Comparison of ENCODE assay signal across 11 mouse cellular contexts in the genomic region with DNA sequence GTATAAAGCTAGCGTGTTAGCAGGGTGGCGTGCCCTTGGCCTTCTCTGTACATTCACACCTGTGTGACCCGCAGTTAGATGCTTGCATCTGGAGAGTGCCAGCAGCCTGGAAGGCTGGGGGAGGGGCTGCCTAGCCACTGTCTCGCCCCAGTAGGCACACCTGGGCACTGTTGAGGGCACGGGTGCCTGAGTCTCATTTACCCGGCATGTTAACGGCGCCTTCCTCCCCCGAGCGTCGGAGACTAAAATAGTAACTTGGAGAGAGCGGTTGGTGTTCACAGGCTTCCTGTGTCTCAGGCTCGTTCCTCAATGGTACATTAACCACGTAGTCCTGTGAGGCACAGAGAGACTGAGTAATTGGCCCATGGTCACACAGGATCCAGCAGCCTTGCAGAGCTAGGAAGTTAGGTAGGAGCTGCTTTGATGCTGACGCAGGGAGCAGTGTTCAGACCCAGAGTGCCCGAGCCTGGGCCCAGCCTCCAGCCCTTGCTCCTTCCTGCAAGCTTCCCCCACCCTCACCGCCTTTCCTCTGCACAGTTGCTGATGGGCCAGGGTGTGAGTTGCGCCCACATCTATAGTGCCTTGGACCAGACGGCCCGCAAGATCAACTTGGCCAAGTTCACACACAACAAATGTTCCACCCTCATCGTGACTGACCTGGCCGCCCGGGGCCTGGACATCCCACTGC. TPM values are rescaled to one million over a fixed set of nuclear protein-coding genes. Genes with fewer than 3 reads are reported as not detected.
DNase-seq lines count a peak whose midpoint lies in the region; ATAC-seq and TF ChIP-seq lines count a peak whose summit lies in the region.
"Had no signal": no experiment of that assay in that cellular context is flagged by ENCODE, and none has a peak within 500 bp of the region (broad histone marks: within the 10 kb centered on the region; RNA-seq: fewer than 3 reads in every experiment).

No protein-coding gene starts in this region.

- H3K36me3 ChIP-seq in heart, embryonic 16.5 days (ENCODE audit: control insufficient read depth, insufficient read depth): peaks cover 56% of the 10 kb centered on the region
- H3K36me3 ChIP-seq in E14TG2a.4 (ENCODE audit: insufficient read depth, low read length): peaks cover 100% of the 10 kb centered on the region
- H3K36me3 ChIP-seq in kidney, embryonic 15.5 days: peaks cover 100% of the 10 kb centered on the region

- WGBS in heart, embryonic 16.5 days: 80% methylated on average over 23 of the region's 23 CpGs
- 76% methylated on average over 23 of the region's 23 CpGs for WGBS in kidney, embryonic 15.5 days

- no peaks in the 10 kb centered on the region for H3K27me3 ChIP-seq in heart, embryonic 16.5 days (ENCODE audit: control insufficient read depth, insufficient read depth, low read length)
- H3K27me3 ChIP-seq in E14TG2a.4 (ENCODE audit: insufficient read depth, low read length): no peaks in the 10 kb centered on the region
- H3K27me3 ChIP-seq in kidney, embryonic 15.5 days: no peaks in the 10 kb centered on the region
- H3K27me3 ChIP-seq: heart, embryonic 13.5 days had no signal

- H3K4me2 ChIP-seq in heart, embryonic 16.5 days (ENCODE audit: low read depth, low read length): no peak overlapping the region
- no peak overlapping the region for H3K4me2 ChIP-seq in kidney, embryonic 15.5 days
- H3K4me2 ChIP-seq: heart, embryonic 13.5 days had no signal

- TF ChIP-seq CTCF in E14TG2a.4 (conservative IDR thresholded peaks at IDR 0.05; ENCODE audit: low read length): no peak

- no peak overlapping the region for H3K27ac ChIP-seq in heart, embryonic 16.5 days (ENCODE audit: low read length)
- H3K27ac ChIP-seq in kidney, embryonic 15.5 days: peak overlapping the region; percentile 39; the same call in 1 of the 2 replicates
- H3K27ac ChIP-seq: heart, embryonic 13.5 days; liver, embryonic 14.5 days had no signal

- peak; percentile 49 for ATAC-seq in heart, embryonic 16.5 days (replicated peaks; ENCODE audit: extremely low read depth, insufficient read depth, low FRiP score)
- peak; percentile 17; the same call in 1 of the 2 replicates for ATAC-seq in kidney, embryonic 15.5 days (replicated peaks; ENCODE audit: low FRiP score)
- ATAC-seq in erythroid progenitor cell, adult 5-6 weeks (replicated peaks; ENCODE audit: low FRiP score, poor library complexity, severe bottlenecking): no peak

- DNase-seq in heart, adult 9 months (ENCODE audit: low spot score in 2 of 2): no peak
- DNase-seq in spleen, postnatal 4 days (ENCODE audit: low spot score in 2 of 2): peak; percentile 60 to 74
- DNase-seq in retina, postnatal 1 day: no peak
- DNase-seq in left cerebral cortex, adult 9 months (ENCODE audit: low spot score in 2 of 2): no peak

- no peaks in the 10 kb centered on the region for H3K9me3 ChIP-seq in heart, embryonic 16.5 days (replicated peaks; ENCODE audit: control insufficient read depth, low read length)
- no peaks in the 10 kb centered on the region for H3K9me3 ChIP-seq in E14TG2a.4 (ENCODE audit: low read length)
- H3K9me3 ChIP-seq in kidney, embryonic 15.5 days (replicated peaks): no peaks in the 10 kb centered on the region
- H3K9me3 ChIP-seq: heart, embryonic 13.5 days had no signal

- peaks cover 6% of the 10 kb centered on the region for H3K4me1 ChIP-seq in heart, embryonic 16.5 days (ENCODE audit: control insufficient read depth, insufficient read depth, low read length)
- peaks cover 95% of the 10 kb centered on the region for H3K4me1 ChIP-seq in E14TG2a.4 (replicated peaks; ENCODE audit: low read depth, low read length)
- H3K4me1 ChIP-seq in kidney, embryonic 15.5 days: peaks cover 13% of the 10 kb centered on the region

- no peak overlapping the region for H3K9ac ChIP-seq in heart, embryonic 16.5 days (ENCODE audit: low read length)
- no peak overlapping the region for H3K9ac ChIP-seq in kidney, embryonic 15.5 days
- H3K9ac ChIP-seq: heart, embryonic 13.5 days; liver, embryonic 14.5 days had no signal

- H3K4me3 ChIP-seq in heart, embryonic 16.5 days (ENCODE audit: low read length): no peak overlapping the region
- H3K4me3 ChIP-seq in E14TG2a.4 (replicated peaks; ENCODE audit: low read length): 0 out of 2 replicates have a peak overlapping the region, but pooled peaks have one; percentile 14
- H3K4me3 ChIP-seq in kidney, embryonic 15.5 days (replicated peaks): no peak overlapping the region
- H3K4me3 ChIP-seq: heart, embryonic 13.5 days had no signal

RNA-seq across cellular contexts. Expression of gene Ddx54, which starts 8.7 kb away (rescaled TPM):
- polyA plus RNA-seq in heart, embryonic 16.5 days (2015; fragmentation: Nextera tagmentation; extraction: Ambion mirVana): 30.2 and 35.0 TPM in 2 replicates
- 47.2 and 52.2 TPM in 2 replicates for polyA plus RNA-seq in kidney, embryonic 15.5 days (2015; fragmentation: Nextera tagmentation; extraction: Ambion mirVana)
- 1.1 and 1.3 TPM in 2 replicates for total RNA-seq in erythroid progenitor cell, adult 5-6 weeks (2015; ENCODE audit: low replicate concordance)
- total RNA-seq in erythroid progenitor cell, adult 5-6 weeks (2017; ENCODE audit: low replicate concordance): 6.4 and 8.1 TPM in 2 replicates

RNA-seq across cellular contexts. Expression of gene Rita1, which starts 8.8 kb away (rescaled TPM):
- 13.2 and 14.0 TPM in 2 replicates for polyA plus RNA-seq in heart, embryonic 16.5 days (2015; fragmentation: Nextera tagmentation; extraction: Ambion mirVana)
- polyA plus RNA-seq in kidney, embryonic 15.5 days (2015; fragmentation: Nextera tagmentation; extraction: Ambion mirVana): 15.3 and 16.1 TPM in 2 replicates
- total RNA-seq in erythroid progenitor cell, adult 5-6 weeks (2015; ENCODE audit: low replicate concordance): 0.72 TPM in 1 of 2 replicates, not detected in the other
- total RNA-seq in erythroid progenitor cell, adult 5-6 weeks (2017; ENCODE audit: low replicate concordance): 3.9 TPM in 1 of 2 replicates, not detected in the other

RNA-seq across cellular contexts. Expression of gene Cfap73, which starts 12.8 kb away (rescaled TPM):
- polyA plus RNA-seq in heart, embryonic 16.5 days (2015; fragmentation: Nextera tagmentation; extraction: Ambion mirVana): 0.49 TPM in 1 of 2 replicates, not detected in the other
- polyA plus RNA-seq in kidney, embryonic 15.5 days (2015; fragmentation: Nextera tagmentation; extraction: Ambion mirVana): not detected in 2 replicates
- total RNA-seq in erythroid progenitor cell, adult 5-6 weeks (2015; ENCODE audit: low replicate concordance): not detected in 2 replicates
- total RNA-seq in erythroid progenitor cell, adult 5-6 weeks (2017; ENCODE audit: low replicate concordance): not detected in 2 replicates
- total RNA-seq: MEL had no signal
- polyA plus RNA-seq: heart, embryonic 13.5 days; liver, embryonic 14.5 days had no signal

RNA-seq across cellular contexts. Expression of gene Rasal1, which starts 27.4 kb away (rescaled TPM):
- polyA plus RNA-seq in heart, embryonic 16.5 days (2015; fragmentation: Nextera tagmentation; extraction: Ambion mirVana): 0.70 and 0.74 TPM in 2 replicates
- polyA plus RNA-seq in kidney, embryonic 15.5 days (2015; fragmentation: Nextera tagmentation; extraction: Ambion mirVana): 0.58 and 0.89 TPM in 2 replicates
- 14.3 TPM in 1 of 2 replicates, not detected in the other for total RNA-seq in erythroid progenitor cell, adult 5-6 weeks (2015; ENCODE audit: low replicate concordance)
- not detected in 2 replicates for total RNA-seq in erythroid progenitor cell, adult 5-6 weeks (2017; ENCODE audit: low replicate concordance)

RNA-seq across cellular contexts. Expression of gene Iqcd, which starts 32.4 kb away (rescaled TPM):
- polyA plus RNA-seq in heart, embryonic 16.5 days (2015; fragmentation: Nextera tagmentation; extraction: Ambion mirVana): 0.36 and 0.42 TPM in 2 replicates
- 0.82 and 0.90 TPM in 2 replicates for polyA plus RNA-seq in kidney, embryonic 15.5 days (2015; fragmentation: Nextera tagmentation; extraction: Ambion mirVana)
- 2.5 TPM in 1 of 2 replicates, not detected in the other for total RNA-seq in erythroid progenitor cell, adult 5-6 weeks (2015; ENCODE audit: low replicate concordance)
- total RNA-seq in erythroid progenitor cell, adult 5-6 weeks (2017; ENCODE audit: low replicate concordance): 3.1 and 3.3 TPM in 2 replicates

Comparison
In these comparisons a context has a peak if more than half of its experiments do, and no peak if none do; other contexts are left out.
1. DNase-seq: peak in spleen, postnatal 4 days (2 of 2); none in heart, adult 9 months (0 of 2), retina, postnatal 1 day (single experiment) and left cerebral cortex, adult 9 months (0 of 2).